Mouse (Mus musculus) granulocyte monocyte progenitor cell, adult 5-6 weeks (primary cell): Measurements from ENCODE around the gene Copg2. TPM values are rescaled to one million over a fixed set of nuclear protein-coding genes. Genes with fewer than 3 reads are reported as not detected.
"Not testable (repeated sequence)": the region's sequence is repeated elsewhere in the genome, so short reads cannot be mapped to it uniquely, and the experiment has no call there.

ENCODE experiments used
- ATAC-seq: replicated peaks from 2 replicates; pipeline ENCODE4 v1.8.0; 2016; ENCODE audit warnings: mild to moderate bottlenecking, moderate TSS enrichment, inconsistent platforms; ENCODE audit not compliant: poor library complexity, severe bottlenecking
- total RNA-seq, 2 experiments: library from RNA; stranded (forward) in 1 of 2; stranded (reverse) in 1 of 2; fragments of 200-712, 200-1000 nt in 1 of 2; fragments of >200 nt in 1 of 2; fragmentation: Nextera tagmentation in 1 of 2; gene quantifications; 2 replicates each; pipeline ENCODE4 v1.2.3; 2014 to 2017

Gene Copg2
- total RNA-seq, 2 experiments from 2014 or later = 23.8 to 40.1 TPM

DNA sequence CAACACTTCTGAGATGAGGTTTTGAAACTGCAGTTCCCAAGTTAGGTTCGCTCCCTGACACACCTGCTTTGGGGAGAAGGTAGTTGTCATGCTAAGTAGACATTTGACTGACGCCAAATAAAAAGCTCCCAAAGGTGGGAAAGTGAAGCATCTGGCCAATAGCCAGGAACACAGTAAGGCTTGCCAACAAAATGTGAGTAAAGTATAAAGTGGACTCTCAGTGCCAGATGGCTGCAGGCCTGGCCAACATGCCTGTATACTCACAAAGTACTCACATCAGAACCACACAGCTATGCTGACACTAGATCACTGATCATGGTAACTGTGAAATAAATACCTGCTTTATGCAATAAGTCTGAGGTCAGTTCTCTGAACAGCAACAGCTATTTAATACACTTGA is 46.8 kb downstream of the Copg2 start:
- ATAC-seq = no peak

DNA sequence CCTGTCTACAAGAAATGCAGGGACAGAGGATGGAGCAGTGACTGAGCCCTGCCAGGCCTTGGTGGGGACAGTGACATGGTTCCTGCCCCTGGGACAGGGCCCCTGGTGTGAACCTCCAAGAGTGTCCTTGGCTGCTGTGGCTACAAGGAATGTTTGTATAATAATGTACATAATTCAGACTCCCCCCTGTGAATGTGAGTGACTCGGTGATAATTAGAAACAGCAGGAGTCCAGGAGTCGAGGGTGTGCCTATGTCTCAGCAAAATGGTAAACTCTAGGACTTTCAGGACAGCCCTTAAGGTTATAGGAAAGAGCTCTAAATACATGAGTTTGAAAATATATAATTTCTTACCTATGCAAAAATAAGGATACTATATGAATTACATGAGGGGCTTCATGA is 64.4 kb downstream of the Copg2 start:
- ATAC-seq = no peak

DNA sequence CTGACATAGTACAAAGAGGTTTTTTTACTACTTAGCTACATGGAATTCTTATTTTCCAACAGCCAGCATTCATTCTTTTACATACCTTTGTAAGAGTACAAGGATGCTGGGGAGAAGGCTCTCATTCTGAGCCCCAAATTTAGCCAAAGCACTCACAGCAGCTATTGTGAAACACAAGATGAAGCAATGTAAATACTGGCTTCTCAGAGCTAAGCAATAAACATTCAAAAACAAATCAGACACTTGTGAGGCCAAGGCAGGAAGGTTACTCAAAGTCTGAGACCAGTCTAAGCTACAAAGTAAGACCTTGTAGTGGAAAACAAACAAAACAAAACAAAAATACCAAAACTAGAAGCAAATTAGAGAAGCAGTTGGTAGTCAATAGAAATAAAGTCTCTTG is 83.0 kb downstream of the Copg2 start:
- ATAC-seq = no peak

DNA sequence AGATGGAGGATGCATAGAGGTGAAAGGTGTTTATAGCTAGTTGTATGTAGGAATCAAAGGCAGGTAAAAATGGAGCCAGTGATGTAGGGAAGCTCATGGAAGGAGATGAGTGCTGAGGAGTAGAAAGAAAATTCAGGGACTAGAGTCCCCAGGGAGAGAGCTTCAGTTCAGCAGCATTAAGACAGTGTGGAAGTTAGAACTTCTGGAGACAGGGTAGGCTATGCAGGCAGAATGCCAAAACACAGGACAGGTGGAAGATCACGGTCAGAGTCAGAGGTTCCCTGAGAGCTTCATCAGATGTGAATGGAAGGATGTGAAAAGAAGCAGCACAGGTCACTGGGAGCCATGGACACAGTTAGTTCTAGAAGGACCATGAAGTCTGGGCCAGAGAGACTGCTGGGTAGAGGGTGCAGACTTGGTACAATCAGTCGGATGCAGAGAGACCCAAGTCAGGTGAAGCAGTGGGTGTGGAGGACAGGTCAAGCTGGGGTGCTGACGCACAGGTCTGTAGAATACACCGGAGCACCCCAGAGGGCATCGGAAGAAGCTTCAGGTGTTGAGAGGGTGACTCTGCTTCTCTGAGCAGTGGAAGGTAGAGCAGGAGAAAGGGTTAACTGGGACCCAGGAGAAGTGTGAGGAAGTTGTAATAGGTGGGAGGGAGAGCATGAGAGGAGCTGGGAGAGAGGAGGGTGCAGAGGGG is 91.4 kb downstream of the Copg2 start:
- no peak for ATAC-seq

DNA sequence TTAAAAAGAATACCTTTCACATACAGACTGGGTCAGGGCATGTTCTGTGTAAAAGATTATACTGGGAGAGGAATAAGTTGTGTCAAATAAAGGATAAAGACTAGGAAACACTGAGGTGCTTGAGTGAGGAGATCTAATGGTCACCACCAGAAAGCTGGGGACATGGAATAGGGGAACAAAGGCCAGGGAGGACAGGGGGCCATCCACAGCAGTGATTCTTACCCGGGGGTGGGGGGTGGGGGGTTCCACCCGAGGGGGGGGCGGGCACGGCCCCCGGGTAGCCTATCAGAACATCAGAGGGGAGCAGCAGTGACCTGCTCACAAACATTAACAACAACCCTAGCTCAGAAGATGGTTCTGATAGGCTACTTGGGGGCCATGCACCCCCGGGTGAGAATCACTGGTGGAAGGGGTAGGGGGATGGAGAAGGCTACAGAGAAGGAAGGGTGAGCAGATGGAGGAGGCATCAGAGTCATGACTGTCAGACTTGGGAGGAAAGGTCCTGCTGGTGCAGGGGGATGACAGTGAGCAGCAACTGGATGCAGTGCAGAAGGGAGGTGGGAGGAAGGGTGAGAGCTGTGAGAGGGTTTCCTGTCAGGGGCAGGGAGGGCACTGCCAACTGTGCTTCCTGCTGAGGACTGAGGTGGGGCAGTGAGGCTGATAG is 92.1 kb downstream of the Copg2 start:
- ATAC-seq = peak; percentile 66

DNA sequence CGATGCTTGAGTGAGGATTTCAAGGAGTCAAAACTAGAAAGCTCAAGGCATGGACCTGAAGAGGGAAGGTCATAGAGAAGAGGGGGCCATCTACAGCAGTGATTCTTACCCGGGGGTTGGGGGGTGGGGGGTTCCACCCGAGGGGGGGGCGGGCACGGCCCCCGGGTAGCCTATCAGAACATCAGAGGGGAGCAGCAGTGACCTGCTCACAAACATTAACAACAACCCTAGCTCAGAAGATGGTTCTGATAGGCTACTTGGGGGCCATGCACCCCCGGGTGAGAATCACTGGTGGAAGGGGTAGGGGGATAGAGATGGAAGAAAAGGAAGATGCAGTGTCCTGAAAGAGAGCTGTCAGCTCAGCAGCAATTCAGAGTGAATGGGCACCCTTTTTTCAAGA is 93.7 kb downstream of the Copg2 start:
- not testable (repeated sequence) for ATAC-seq

DNA sequence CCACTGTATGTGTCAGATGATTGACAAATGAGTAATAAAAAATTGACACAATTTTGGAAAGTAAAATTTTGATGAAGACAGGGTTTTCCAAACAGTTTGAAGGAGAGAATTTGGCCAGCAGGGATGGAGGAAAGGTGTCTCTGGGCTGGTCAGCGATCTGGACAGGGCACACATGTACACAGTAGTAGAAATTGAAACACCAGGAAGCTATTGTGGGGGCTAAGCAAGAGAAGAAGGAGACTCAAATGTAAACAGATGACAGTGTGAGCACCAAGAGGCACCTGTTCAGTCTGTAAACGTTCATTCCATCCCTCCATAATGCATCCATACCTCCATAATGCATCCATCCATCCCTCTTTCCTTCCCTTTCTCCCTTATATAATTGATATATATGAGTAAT is 145.4 kb downstream of the Copg2 start:
- no peak for ATAC-seq

DNA sequence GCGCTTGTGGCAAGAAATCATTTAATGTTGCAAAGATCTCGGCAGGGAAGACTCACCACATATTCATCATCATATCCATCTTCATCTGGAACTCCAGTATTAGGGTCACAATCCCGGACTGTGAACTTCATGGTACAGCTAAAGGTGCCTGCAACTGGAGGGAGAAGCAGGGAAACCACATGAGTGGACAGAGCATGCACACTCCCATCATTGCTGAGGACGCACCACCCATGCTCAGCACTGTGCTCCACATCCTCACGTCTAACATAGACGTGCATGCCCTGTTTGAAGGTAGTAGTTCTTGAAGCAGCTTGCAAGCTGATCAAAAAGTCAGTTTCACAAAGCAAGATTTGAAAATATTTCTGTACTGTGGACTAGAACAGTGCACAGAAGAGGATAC is 146.1 kb downstream of the Copg2 start:
- no peak for ATAC-seq

DNA sequence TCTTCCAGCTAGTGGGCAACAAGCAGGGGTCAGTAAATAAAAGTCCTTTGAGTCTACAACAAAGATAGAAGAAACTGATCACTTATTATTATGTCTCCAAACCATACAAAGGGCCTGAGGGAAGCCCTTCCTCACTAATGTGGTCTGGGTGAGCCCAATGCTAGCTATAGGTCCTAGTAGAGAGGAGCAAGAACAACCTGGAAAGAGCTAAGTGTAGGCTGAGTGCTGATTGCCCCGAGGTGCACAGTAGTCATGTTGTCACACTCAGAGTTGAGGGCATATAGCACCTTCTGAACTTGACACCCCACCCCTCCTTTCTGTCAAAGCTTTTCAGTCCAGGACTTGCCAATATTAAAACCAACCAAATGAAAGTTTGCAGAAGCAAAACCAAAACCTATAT is 146.7 kb downstream of the Copg2 start:
- no peak for ATAC-seq

DNA sequence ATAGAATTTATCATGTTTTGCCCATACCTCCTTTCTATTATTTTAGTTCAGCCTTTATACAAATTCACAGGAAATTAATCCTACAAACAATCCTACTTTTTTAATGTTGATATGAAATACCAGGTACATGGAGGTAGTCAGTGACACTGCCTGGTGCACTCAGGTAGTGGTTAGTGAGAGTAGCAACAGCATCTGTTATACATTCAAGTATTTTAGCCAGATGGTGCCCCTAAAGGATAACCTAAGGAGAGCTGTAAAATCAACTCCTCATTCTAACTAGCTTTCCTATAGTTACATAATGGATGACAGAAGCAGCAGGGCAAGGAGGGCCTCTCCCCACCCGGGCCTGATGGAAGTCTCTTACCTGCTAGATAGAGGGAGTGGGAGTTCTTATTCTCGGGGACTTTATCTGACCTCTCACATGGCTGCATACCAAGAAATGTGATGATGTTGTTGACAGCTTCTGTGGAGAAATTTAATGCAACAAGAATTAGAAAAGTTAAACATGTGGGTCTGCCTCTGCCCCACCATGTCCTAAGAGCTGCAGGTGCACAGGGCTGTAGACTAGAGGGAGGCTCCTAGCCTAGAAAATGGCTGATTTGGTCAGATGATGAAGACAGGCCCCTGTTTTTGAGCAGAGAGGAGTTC is 147.4 kb downstream of the Copg2 start:
- no peak for ATAC-seq

DNA sequence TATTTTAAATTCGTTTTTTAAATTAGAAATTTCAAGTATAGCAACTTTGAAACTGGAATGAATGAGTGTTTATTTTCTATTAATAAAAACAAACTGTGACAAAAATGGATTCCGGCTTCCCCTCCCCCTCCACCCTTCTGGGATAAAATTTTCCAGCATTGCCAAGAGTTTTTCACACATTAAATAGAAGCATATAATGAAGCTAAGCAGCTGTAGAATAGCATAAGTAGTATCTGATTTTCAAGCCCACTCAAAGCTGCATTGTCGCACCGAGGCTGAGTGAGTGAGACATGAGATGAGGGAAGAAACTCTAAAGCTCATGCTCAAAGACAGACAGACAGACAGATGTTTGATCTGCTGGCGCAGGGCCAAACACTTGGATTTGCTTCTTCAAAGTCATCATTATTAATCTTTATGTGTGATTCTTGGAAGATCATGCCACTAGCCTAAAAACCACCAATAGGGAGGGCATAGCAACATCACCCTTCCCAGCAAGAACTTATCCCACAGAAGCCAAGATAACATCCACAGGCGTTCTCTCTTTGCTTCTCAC is 148.2 kb downstream of the Copg2 start:
- ATAC-seq = no peak

DNA sequence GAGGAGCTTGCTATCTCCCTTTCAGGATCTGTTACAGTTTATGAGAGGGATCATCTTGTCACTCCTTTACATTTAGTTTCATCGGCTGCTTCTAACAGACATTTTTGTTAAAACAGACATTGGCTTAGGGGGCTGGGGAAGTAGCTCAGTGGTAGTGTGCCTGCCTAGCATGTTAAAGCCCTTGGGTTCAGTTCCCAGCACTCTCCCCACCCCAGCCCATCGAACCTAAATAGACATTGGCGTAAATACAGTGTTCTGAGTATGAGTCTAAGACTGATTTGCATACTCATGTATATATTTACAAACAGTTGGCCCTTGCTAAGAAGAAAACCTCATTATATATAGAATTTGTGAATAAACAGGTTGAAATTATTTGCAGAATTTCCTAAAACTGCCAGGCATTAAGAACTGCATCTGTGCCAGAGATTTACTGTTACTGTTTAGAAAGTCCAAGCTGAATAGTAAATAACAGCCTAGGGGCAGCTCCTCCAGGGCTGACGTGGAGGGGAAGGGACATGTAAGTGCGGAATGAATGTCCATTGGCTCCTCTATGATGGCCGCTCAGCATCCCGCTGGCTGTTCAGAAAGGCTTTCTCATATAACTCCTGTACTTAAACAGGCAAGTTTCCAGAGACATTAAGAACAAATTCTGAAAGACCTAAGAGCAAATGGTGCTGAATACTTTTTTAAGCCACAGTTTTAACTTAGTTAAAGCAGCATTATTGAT is 148.8 kb downstream of the Copg2 start:
- no peak for ATAC-seq

DNA sequence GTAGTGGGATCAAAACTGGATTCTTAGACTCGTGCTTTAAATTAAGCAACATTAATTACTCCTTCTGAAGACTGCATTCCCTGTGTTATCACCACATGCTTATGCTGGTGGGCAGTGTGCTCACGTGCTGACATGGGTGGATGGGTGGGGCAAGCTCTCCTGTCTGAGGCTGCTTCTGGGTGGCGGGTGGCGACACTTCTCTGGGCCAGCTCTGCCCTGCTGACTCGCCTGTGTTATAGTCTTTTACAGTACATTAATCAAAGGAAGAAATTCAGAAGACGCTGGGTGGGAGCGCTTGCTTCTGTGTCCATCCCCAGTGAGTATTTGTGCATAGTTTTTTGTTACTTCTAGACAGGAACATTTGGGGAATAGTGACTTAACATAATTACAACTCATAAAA is 151.0 kb downstream of the Copg2 start:
- ATAC-seq = no peak

DNA sequence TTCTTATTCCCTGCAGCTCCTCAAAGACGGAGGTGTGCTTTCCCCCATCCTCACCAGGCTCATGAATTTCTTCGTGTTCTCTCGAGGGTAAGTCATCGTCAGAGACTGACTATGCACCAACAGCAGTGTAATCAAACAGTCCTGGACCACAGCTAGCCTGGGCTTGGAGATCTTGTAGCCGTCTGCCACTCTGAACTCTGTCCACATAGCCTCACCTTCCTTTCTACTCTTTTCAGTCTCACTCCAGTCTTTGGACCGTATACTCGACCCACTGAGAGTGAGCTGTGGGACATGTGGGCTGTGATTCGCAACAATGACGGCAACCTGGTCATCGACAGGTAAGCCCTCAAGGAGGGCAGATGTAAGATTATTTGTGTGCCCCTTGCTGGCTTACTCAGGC is 151.7 kb downstream of the Copg2 start:
- ATAC-seq = no peak

DNA sequence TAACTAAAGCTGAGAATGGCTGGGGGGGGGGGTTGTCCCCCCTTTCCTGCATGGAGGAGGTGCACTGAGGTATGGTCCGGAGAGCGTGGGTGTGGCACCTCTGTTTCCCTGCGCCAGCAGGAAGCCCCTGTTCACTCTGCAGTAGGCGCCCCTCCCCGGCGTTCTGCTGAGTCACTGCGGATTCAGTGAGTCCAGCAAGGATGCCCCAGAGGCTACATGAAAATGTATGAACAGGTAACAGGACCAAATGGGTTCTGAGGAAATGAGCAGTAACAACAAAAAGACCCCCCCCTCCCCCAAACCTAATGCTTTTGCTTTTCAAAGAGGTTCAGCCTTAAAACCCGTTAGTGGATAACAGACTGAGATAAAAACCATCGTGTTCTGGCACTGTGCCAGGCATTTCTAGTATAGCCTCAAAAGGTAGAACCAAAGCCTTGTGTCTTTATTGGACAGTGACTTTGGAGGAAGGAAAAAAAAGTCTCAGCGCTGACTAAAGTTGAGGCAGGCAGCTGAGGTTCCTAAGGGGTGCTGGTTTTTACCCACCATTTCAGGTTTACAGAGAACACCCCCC is 157.3 kb downstream of the Copg2 start:
- no peak for ATAC-seq

DNA sequence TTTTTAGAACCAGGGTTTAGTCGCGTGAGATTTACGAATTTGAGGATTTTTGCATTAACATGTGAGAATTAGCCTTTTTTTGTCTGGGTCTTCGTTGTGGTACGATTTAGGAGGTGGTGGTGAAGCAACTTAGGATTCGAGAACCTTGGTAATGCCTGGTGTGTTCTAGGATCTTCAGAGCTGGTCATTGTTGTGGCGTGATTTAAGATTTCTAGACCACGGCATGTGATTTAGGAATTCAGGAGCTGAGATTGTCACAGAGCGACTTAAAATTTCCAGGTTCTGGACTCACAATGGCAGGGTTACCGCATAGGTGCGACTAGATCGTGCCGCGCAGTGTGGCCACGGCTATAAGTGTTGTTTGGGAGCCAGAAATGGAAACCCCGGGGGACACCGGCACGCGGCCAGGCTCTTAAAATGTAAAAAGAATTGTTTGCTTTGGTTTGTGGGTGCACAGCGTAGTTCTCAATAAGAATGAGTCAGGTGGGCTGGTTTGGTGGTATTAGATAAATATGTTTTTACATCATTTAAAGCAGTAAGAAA is 158.1 kb downstream of the Copg2 start:
- no peak for ATAC-seq

DNA sequence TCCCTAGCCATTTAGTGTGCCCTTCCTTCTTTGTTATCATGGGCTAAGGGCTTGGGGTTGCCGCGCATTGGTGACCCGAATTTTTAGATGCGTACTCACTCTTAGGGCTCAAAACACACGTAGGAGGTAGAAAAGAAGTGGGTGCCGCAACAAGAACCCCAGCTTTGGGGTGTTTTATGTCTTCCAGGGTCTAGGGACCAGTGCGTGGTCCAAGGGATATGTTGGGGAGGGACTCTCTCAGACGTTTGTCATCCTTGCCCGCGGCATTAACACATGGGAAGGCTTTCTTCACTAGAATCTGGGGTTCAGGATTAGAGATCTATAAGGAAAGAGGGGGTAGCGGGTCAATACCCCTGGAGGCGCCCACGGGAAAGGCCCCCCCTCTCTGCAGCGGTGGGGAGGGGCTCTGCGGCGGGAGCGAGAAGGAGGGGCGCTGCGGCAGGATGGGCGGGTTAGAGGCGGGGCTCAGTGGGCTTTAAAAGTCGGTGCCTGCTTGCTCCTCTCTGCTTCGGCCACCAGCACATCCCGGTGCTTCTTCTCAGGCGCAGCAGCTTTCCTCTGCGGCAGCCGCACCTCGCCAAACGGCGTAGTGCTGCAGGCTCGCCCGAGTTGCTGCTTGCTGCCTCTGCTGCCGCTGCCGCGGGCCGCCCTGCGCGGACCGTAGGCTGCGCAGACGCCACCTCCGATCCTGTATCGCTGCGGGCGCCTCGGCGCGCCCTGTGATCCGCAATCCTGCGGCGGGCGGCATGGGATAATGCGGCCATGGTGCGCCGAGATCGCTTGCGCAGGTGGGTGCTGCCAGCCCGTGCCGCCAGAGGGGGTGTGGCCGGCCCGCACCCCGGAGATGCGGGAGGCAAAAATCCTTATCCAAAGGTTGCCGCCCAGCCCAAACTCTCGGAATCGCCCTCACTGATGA is 158.8 kb downstream of the Copg2 start:
- peak; percentile 23 for ATAC-seq

DNA sequence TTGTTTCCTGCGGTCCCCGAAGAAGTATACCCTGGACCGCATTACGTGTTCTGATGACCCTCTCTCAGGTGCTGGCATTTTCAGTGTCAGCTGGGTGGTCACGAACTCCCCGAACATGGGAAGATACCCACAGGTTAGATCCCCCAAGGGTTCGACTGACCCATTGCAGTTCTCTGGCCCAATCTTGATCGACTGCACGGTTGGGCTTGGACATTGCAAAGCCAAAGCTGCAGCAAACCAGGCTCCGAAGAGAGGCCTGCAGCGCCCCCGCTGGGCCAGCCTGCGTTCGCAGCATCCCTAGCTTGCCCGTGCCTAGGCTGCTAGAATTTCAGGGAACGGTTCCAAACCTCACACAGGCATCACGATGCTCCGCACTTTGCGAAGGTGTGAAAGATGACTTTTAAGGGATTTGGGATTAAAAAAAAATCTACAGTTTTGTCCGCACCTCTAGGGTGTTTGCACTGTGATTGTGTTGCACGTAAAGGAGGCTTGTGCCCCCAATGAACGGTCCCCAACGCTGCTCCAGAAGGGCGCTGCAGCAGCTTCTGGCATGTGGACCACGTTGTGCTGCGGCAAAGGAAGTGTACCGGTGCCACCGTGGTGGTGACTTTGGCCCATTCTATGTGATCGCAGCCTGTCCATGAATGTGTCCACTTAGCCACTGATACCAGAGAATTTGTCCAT is 159.6 kb downstream of the Copg2 start:
- ATAC-seq = 0 out of 2 replicates have a peak, but pooled peaks have one; percentile 46

DNA sequence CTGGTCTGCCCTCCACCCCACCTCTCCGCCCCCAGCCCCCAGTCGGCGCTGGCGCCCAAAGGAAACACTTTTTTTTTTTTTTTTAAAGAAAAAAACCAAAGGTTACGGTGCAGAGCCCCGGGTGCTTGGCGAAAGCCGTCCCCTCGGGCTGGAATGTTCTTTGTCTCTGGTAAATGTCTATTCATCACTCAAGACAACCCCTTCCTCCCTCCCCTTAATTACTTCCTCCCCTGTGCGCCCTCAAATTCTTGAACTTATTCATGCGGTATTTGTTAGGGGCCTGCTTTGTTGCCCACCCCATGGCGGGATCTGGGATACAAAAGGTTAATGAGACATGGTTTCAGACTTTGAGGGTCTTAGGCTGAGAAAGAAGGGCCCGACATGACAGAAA is 160.2 kb downstream of the Copg2 start:
- no peak for ATAC-seq
